Mouse (Mus musculus) liver (tissue): ENCODE data around the gene Slc30a1.

Experiments
- DNase-seq: peaks from one replicate; pipeline ENCODE4 v3.0.0-alpha.2; 2020; ENCODE audit warnings: mixed read lengths

The Slc30a1 gene

DNA sequence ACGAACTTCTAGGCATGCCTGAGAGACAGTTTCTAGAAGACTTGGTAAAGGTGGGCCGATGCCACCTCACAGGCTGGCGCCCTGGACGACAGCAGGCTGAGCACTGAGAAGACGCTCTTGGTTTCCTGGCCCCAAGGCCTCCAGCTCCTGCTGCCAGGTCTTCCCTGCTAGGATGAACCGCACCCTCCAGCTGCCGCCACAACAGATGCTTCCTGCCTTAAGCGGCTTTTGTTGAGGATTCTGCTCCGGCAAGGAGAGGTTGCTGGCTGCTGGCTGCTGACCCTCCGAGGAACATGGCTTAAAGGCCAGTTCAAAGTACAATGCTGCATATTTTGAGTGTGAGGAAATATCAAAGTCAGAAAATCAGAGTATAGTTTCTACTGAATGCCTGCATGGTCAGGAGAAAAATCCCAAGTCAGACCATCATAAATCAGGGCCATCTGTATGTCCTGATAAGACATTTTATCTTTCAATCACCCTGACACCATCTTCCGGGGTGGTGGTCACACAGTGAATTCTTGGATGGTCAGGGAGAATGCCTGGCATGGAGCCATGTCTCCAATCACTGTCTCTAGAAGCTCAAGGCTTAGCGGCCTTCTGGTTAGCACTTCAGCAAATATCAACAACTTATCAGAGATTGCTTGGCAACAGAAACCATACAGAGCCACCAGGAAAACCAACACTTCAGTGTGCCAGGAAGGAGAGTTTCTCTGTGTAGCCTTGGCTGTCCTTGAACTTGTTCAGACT lies 9.6 kb upstream of the Slc30a1 start:
- DNase-seq, result no peak

DNA sequence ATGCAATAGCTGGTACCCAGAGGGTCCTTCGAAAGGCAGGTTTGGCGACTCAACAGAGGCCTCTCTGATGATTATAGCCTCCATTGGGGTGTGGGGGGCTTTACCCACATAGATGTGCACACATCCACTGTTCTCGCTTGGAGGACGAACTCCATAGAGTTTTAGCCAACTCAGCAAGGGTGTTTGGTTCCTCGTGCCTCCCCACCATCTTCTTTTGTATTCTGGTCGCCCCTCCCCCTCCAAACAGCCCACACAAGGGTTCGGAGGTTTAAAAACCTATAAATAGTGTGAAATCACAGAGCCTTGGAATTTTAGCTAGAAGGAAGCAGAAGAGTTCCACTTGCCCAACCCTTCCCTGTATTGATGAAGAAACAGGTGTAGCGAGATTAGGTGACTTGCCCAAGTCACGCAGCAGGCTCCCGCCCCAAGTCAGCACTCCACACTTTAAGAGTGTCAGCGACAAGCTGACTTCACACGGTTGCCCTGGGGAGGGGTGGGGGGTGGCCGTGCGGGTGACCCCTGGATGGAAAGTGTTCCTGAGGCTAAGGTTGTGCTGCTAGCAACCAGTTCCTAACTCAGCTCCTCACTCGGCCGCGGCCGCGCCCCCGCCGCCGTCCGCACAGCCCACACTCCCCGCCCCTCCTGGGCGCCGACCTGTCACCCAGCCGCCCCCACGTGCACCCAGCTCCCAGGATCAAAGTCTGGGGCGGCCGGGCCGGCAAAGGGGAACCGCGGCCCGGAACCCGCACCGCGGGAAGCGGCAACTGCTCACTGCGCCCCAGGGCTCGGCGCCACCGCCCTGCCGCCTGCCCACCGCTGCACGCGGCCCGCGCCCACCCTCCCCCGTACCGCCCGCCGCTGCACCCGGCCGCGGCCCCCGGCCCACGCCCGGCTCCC lies 682 bp upstream of the Slc30a1 start:
- no peak for DNase-seq

DNA sequence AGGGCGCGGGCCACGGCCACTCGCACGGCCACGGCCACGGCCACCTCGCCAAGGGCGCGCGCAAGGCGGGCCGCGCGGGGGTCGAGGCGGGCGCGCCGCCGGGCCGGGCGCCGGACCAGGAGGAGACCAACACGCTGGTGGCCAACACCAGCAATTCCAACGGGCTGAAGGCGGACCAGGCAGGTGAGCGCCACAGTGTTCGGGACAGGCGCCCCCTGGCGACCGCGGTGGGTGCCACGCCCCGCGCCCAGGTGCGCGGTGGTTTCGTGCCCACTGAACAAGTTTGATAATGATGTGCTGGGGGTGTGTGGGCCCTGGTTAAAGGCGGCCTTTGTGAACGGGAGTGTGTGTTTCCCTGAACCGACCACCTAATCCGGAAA lies 854 bp downstream of the Slc30a1 start:
- peak; percentile 88 for DNase-seq

DNA sequence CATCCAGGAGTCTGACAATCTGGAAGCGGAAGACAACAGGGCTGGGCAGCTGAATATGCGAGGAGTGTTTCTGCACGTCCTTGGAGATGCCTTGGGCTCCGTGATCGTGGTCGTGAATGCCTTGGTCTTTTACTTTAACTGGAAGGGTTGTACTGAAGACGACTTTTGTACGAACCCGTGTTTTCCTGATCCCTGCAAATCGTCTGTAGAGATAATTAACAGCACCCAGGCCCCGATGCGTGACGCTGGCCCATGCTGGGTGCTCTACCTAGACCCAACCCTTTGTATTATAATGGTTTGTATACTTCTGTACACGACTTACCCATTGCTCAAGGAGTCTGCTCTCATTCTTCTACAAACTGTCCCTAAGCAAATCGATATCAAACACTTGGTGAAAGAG lies 2.3 kb downstream of the Slc30a1 start:
- no peak for DNase-seq

DNA sequence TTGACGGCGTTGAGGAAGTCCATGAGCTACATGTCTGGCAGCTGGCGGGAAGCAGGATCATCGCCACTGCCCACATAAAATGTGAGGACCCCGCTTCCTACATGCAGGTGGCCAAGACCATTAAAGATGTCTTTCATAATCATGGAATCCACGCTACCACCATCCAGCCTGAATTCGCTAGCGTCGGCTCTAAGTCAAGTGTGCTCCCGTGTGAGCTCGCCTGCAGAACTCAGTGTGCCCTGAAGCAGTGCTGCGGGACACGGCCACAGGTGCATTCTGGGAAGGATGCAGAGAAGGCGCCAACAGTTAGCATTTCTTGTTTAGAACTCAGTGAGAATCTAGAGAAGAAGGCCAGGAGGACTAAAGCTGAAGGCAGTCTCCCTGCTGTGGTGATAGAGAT lies 2.7 kb downstream of the Slc30a1 start:
- no peak for DNase-seq

DNA sequence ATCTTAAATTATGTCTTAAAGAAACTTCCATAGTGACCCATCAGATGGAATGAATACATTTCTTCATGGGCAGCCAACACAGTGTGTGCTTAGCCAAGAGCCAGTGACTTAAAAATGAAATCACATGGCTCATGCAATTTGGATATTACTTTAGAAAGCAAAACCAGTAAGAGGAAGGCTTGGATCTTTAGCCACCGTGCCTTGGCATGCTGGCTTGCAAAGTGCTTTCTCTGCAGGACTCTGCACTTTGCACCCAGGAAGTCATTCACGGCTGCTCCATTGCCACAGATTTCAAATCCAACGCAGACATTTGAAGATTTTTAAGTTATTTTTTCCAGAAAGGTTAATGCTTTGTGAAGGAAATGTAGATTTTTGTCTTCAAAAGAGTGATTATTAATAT lies 4.1 kb downstream of the Slc30a1 start:
- DNase-seq, result no peak

DNA sequence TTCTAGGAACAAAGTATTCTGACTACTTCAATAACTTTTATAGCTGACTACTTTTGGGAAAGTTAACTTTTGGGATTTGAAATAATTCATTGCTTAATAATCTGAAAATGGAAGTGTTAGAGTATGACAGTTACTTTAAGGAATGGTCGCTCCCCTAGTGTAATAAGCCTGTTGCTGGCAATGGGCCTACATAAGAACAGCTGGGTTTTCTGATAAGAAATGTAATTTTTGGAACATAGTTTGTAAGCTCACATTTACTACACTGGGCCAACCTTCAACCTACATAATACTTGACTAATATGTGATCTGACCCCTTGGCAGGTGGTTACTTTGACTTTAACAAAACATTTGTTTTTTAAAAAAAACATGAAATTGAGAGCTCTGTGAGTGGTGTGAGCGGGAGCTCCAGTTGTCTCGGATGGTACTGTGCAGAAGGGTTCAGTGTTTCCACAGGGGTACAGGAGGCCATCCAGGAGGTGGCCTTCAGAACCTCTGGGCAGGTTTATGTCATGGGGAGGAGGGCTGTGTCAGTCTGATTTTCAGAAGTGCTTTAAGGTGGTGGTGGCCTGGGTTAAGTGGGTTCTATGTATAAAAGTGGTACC lies 4.6 kb downstream of the Slc30a1 start:
- DNase-seq, result no peak

DNA sequence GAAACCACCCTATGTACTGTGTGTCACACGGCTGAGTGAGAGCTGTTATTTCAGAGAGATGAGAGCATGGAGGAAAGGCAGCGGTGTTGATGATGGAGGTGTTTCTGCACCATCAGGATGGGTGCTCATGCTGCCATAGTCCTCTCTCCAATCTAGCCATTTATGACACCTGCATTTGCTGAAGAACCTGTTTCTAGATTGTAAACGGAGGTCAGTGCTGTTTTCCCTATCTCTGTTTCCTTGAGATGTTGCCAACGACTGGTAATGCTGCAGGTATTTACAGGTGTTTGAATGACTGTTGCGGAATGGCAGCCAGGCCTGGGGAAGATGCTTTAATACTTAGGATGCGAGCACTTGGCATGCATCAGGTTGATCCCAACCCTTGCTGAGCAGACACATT lies 8.1 kb downstream of the Slc30a1 start:
- DNase-seq, result no peak

DNA sequence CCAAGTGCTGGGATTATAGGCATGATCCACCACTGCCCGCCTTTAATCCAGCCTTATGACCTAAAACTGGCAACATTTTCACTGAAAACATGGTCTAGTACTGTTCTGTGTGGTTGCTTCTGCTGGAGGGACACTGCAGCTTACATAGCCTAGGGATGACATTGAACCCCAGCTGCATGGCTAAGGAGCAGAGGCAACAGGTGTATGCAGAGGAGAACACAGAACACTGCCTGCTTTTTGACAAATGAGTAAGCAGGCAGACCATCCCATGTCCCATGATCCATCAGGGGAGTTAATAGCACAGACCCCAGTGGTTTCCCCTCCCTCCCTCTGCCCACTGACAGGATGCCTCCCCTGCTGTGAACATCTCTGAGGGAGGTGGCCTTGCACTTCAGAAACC lies 9.0 kb downstream of the Slc30a1 start:
- DNase-seq, result no peak

DNA sequence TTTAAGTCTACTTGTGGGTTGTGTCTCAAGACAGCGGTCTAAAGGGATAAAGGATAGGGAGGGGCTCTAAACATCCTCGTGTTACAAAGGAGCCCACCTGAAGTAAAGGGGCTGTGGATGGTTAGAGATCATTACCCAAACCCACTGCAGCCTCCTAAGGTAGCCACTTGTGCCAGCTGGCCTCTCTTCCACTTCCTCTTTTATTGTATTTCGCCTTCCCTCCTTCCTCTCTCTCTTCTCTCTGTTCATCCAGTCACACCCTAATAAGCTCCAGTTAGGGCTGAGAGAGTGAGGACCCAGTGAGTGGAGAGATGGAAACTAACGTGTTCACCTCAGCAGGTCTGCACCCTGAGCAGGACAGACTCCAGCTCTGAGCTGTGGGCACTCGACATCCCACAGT lies 10.3 kb downstream of the Slc30a1 start:
- no peak for DNase-seq

DNA sequence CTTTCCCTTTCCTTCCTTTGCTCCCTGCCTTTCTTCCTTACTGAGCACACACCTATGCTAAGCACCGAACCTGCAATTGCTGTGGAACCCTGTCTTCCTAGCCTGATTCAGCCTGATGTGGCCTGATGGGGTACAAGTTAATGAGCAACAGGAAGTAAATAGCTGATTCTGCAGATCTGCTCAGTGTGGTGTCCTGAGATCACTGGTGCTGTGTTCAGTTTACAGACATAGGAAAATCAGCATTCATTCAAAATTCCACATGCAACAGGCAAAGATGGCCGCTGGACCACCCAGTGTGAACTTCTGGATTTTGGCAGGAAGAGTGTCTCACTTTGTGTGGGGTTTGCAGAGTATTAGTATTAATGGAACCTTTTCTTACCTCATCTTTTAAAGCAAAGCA lies 12.8 kb downstream of the Slc30a1 start:
- DNase-seq, result no peak

DNA sequence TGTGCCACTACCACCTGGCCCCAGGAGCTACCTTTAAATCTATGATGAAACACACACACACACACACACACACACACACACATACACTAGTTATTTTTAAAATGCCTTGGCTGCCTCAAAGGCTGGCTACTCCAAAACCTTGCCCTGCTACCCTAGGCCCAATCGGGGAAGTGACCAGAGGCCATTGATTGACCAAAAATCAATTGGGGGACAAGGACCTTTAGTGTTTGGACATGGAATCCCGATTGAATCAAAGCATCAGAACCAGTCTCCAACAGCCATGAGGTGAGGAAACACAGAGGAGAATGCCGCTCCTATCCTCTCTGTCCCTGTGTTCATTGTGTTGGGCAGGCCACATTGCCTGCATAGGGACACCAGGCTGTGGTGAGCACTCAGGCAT lies 15.1 kb downstream of the Slc30a1 start:
- no peak for DNase-seq

DNA sequence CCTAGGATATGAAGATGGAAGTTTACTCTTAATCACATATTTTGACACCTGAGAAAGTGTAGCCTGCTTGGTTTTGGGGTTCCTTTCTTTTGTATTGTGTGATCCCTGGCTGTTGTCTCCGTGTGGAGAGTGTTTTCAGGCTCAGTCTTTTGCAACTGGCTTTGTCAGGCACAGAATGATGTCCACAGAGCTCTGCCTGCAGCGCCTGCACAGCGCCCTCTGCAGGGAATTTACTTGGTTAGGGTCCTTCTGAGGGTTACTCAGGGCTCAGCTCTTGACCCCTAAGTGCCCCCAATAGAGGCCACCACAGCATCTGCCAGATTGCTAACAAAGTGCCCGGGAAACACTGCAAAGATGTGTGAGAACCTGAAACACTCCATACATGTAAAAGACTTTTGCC lies 18.9 kb downstream of the Slc30a1 start:
- no peak for DNase-seq

DNA sequence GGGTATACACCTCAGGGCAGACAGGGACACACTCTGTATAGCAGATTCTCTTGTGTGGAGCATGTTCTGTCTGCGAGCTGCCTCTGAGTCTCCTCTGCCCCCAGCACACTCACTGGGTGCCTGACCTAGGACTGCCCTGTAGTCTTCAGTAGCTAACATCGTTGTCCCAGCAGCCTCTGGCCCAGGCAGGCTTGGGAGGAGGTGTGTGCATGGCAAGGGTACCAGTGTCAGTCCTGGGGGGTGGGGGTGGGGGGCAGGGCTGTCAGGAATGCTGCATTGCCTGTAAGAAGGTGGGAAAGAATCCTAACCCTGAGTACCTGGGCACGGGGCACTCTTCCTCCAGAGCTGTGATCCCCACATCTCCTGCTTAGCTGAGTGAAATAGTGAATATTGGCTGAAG lies 20.1 kb downstream of the Slc30a1 start:
- no peak for DNase-seq

DNA sequence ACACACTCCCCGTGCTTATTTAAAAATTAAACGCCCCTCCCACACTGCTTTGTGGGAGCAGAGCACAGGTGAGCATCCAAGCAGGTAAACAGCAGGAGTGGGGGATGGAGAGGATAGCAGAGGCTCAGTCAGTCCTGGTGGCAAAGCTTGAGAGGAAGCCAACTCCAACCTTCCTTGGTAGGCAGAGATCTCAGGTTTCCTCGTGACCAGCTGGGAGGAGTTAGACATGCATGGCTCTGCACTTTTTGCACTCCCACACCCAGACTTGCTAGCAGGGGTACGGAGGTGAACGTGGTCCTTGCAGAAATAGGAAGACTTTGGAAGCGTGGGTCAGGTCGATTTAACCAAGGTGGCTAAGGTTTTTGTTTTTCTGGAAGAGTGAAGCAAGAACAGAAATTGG lies 21.8 kb downstream of the Slc30a1 start:
- DNase-seq, result no peak

DNA sequence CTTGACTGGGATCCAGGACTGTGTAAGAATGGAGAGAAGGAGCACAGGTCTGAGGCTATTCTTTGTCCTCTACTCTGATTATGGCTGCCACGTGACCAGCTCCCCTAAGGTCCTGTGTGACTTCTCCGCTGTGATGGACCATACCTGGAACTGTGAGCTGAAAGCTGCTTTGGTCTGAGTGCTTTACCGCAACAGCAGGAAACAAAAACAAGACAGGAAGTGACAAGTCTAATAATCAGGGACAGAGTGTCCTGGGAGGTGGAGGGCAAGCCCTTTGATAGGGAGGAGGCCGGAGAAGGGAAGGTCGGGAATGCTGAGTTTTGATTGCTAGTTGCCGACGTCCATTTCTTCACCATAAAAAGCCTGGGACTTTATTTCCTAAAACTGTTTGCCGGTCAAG lies 22.5 kb downstream of the Slc30a1 start:
- no peak for DNase-seq

DNA sequence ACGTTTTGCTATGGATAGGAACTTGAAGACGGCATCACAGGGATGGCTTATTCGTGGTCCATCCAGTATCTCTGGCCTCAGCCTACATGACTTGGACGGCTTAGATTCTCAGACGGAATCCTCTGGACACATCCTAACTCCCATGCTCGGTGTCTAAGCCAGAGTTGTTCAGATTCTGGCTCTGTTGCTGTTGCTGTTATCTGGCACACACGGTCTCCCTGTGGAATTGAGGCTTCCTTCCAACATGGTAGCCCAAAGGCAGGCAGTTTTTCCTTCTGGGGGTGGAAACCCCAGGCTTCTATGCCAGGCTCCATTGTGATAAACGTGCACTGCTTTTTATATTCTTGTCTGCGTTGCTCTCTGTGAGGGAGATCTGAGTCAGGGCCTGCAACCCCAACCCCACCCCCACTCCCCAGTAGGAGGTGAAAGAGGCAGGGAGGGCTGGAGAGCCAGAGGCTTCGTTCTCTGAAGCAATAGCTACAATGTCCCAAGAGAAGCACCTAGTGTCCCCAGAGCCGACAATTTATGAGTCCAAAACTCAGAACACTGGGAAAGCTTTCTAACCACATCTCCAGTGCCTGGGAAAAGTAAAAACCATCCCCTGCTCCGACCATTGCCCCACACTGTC lies 23.4 kb downstream of the Slc30a1 start:
- DNase-seq, result no peak

DNA sequence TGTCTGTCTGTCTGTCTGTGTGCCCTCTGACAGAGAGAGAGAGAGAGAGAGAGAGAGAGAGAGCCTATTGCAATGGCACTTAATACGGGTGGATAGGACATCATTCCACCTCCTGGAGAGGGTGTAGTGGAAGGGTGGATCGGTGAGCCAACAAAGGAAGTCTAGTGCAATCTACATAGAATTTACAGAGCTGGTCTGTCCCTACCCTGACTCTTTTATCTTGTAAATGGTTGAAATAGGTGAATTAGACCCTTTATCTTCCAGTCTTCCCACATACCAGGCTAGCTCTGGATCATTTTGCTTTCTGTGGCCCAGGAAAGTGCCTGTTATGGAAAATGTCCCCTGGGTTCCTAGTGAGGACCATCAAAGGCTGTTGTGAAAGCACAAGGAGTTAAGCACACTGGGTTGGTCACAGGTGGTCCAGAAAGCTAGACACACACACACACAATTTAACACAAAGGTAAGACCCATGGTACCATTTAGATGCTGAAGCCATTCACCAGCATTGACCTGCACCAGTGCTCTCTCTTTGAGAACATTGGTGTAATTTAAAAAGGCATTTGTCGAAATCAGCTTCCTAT lies 24.0 kb downstream of the Slc30a1 start:
- no peak for DNase-seq

DNA sequence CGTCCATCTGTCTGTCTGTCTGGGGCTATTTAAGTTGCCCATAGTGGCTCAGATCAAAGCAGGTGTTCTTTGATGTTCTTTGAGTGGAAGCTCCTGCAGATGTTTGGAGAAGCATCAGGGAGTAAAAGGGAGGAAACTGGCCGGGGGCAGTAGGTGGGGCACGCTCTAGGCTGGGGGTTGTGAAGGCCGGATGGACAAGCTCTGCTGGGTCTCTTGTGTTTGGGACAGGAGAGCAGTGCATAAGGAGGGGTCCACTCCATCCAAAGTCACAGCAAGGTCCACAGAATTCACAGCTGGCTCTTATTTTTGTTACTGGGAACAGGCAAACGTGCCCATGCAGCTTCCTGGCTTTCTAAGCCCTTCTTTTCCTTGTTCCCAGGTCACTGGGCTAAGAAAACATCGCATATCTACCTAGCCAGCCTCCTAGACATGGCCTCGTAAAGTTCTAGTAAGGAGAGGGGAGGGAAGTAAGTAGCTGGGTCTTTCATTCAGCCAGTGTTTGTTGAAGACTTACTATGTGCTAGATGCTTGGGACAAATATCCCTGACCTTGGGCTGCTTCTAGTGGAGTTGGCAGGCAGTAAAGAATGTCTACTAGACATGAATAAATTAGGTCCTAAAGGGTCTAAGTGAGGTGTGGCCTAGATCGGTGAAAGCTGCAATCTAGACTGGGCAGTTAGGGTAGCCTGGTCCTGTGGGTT lies 25.9 kb downstream of the Slc30a1 start:
- no peak for DNase-seq

DNA sequence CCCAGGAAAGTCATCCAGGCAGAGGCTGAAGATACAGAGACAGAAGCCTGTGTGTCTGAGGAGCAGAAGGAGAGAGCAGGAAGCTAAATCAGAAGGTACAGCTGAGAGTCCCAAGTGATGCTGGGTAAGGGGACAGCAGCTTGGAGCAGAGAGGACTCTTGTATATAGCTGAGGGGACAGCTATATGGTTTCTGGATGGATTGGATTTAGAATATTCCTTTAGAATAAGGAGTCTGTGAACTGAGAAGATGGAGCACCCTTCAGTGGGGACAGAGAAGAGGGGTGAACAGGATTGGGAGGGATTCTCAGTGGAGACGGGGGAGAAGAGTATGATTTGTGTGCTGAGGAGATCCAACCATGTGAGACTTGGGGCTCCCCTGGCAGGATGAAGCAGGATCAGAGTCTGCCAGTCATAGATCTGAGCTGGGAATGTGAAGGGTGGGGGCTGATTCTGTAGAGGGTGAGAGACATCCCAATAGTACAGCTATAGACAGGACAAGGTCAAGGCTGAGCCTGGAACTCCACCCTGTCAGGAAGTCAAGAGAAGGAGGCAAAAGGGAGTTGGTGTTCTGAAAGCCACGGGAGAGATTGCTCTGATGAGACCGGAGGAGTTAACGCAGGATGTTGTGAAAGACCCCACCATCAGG lies 26.5 kb downstream of the Slc30a1 start:
- DNase-seq, result no peak

DNA sequence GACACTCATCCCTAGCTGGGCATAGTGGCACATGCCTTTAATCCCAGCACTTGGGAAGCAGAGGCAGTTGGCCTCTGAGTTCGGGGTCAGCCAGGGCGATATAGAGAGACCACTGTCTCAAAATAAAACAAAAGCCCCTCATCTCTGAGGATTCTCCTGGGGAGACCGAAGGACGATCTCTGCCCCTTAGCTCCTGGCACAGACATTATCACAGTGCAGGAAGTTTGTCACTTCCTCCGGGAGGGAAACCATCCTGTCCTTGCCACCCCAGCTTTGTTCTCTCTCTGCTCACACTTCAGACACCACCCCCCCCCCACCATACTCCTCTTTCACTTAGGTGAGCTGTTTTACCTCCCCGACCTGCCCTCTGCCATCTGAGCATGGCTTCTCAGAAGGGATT lies 37.1 kb downstream of the Slc30a1 start:
- DNase-seq, result no peak

DNA sequence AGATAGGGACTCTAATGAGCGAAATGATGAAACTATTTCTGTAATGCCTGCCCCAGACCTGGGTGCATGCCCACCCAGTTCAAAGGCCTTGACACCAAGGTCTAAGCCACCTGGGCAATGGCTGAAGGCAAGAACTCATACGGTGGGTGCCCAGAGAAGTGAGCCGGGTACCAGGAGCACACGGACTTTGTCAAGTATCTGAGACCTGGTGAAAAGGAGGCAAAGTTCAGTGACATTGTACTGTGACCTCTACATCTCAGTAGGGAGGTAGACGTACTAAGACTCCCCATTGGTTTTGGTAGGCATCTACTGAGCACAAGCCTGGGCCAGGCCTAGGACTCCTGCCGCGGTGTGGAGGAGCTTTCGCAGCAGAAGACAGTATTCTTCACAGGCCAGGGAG lies 38.8 kb downstream of the Slc30a1 start:
- DNase-seq, result no peak
